Mouse (Mus musculus): ENCODE measurements at regions not wholly inside any gene's neighbourhood (a gene's known extent, or its start where the extent isn't known, plus 50 kb on each side); places are given as distances from the start of the nearest gene placed in this dataset.
"Not testable (repeated sequence)": the region's sequence is repeated elsewhere in the genome, so short reads cannot be mapped to it uniquely, and the experiment has no call there.

DNA sequence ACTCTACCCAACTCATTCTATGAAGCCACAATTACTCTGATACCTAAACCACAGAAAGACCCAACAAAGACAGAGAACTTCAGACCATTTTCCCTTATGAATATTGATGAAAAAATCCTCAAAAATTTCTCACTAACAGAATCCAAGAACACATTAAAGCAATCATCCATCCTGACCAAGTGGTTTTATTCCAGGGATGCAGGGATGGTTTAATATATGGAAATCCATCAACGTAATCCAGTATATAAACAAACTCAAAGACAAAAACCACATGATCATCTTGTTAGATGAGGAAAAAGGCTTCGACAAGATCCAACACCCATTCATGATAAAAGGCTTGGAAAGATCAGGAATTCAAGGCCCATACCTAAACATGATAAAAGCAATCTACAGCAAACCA is 772.3 kb downstream of the Kcna4 start:
- not testable (repeated sequence) for TF ChIP-seq CTCF (IDR thresholded peaks at IDR 0.05; ENCODE audit: low read depth); EP300 (optimal IDR thresholded peaks at IDR 0.05)

Data from stomach, postnatal 0 days (tissue).